Mouse (Mus musculus) small intestine, adult 2 months (tissue): ENCODE measurements around the gene Fbxo3.

ENCODE experiments used
- CTCF ChIP-seq: fragments of 200-500 bp; IDR thresholded peaks from 2 replicates; pipeline ENCODE4 v1.5.1; 2012; ENCODE audit warnings: low read depth, mild to moderate bottlenecking, control low read depth, inconsistent platforms, low read length, moderate library complexity, mixed read lengths; ENCODE audit not compliant: insufficient replicate concordance, insufficient read length; ENCODE audit errors: extremely low read depth
- POLR2A ChIP-seq: fragments of 200-500 bp; IDR thresholded peaks from 2 replicates; pipeline ENCODE4 v1.6.1; 2012; ENCODE audit warnings: low read depth, mild to moderate bottlenecking, control low read depth, inconsistent platforms, low read length, moderate library complexity

- TF ChIP-seq POLR2A (no peak), CTCF (no peak)
Measured at GRCm38 (mm10) chr2:103992162-103992561, 35.4 kb upstream of the Fbxo3 start.
